Mouse (Mus musculus) spleen, adult 12 weeks (tissue): Measurements from ENCODE around the gene Trpm4.
A peak's percentile ranks its signal among the peaks of the same experiment; 100 is the strongest.
"Not testable (repeated sequence)": the region's sequence is repeated elsewhere in the genome, so short reads cannot be mapped to it uniquely, and the experiment has no call there.

Experiments
- DNase-seq: peaks from one replicate; pipeline ENCODE4 v3.0.0; 2022; ENCODE audit warnings: low spot score

Trpm4 gene

GRCm38 (mm10) chr7:45312023-45312422 is 21.6 kb downstream of the Trpm4 start:
- no peak for DNase-seq

DNA sequence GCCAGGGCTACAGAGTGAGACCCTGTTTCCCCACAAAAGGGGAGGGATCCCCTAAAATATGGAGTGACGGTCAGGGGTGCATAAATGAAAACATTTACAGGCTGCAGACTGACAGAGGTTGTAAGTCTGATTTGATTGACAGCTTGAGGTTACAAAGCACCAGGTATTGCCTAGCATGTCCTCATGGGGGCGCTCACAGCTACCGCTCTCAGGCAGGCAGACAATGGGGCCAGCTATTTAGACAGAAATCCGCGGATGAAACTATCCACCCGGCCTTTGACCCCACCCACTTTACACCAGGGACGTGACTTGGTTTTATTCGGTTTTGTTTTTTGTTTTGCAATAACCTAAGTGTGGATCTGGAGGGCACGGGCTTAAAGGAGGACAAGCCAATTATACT is 24.1 kb downstream of the Trpm4 start:
- no peak for DNase-seq

- no peak for DNase-seq
These were observed 24.9 kb downstream of the Trpm4 start for GRCm38 (mm10) chr7:45308551-45309240.

GRCm38 (mm10) chr7:45305275-45305674 is 28.3 kb downstream of the Trpm4 start:
- no peak for DNase-seq

DNA sequence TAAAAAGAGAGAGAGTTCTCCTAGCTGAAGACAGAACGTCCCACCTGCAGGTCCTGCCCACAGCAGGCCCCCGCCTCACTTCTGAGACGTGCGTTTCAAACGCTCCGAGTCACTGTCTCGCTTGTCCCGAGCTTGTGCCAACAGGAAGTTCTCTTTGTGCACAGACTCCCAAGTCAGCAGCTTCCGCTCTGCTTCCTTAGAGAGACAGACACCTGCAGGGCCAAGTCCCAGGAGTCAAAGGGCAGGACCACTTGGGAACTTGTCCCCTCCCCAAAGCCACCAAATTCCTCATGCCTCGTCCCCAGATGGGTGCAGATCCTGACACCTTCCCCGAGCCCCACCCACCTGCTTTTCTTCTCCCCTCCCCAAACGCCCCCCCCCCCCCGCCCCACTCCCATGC is 28.7 kb downstream of the Trpm4 start:
- no peak for DNase-seq

DNA sequence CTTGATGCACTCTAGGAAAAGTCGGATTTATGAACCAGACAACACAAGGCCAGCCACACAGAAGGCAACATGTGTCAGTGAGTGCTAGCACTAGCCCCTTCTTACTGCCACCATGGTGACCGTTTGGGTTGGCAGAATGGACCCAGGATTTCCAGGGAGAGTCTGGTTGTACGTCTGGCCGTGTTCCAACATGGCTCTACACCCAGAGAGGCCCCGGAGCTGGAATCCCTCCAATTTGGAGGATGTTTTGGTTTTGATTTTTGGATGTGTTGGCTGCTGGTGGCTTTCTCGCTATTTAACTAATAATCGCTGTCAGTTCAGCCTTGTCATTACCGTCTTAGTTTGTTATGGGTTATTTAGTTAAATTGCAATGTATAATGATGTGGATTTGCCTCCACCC is 31.0 kb downstream of the Trpm4 start:
- DNase-seq: no peak

DNA sequence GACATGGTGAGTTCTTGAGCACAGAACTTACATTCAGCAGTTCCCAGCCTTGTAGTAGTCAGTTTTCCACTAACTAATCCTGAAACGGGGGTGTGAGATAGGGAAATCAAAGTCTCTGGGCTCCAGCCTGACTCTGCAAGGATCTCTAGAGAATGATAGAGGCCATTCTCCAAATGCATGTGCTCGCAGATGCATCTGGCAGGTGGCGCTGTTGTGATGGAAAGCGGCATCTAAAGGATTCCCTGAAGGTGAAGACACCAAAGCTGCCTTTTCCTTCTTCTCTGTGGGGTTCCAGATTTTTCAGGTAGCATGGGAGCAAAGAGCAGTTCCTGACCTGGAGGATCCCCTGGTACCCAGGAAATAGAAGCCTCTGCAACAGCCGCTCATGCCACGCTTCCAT is 33.3 kb downstream of the Trpm4 start:
- no peak for DNase-seq

DNA sequence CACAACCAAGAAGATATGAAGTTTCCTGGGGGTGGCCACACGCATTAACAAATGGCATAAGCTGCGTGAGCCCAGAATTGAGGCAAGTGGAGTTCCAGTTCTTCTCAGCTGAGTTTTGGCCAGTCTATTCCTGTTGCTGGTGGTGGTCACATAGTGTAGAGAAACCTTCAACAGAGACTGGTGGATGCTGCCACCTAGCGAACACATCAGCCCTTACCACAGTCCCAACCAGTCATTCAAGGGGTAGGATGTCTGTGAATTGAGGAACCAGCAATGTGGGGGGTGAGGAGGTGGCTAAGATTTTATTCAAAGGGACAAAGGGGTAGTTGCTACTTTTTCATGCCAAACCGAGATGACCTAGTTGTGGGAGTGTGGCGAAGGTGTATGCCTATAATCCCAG is 33.8 kb downstream of the Trpm4 start:
- DNase-seq: peak; percentile 43

DNA sequence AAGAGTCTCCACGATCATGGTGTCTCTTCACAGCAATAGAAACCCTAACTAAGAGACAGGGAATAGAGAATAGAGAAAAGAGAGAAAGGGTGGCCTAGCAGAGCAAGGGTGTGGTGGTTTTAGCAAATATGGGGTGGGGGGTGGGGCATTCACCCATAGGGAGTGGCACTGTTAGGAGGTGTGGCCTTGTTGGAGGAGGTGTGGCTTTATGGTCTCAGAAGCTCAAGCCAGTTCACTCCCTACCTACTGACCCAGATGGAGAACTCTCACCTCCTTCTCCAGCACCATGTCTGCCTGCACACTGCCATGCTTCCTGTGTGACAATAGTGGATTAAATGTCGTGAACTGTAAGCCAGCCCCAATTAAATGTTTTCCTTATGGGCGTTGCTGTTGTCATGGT is 36.0 kb downstream of the Trpm4 start:
- DNase-seq: no peak

GRCm38 (mm10) chr7:45296626-45297025 is 37.0 kb downstream of the Trpm4 start:
- DNase-seq: no peak

GRCm38 (mm10) chr7:45286486-45286885 is 47.1 kb downstream of the Trpm4 start:
- no peak for DNase-seq

GRCm38 (mm10) chr7:45277136-45277760 is 56.3 kb downstream of the Trpm4 start, which contains the start of gene Slc6a21:
Slc6a21 (plus strand) TSS chr7:45277513.
- DNase-seq: peak; percentile 70

DNA sequence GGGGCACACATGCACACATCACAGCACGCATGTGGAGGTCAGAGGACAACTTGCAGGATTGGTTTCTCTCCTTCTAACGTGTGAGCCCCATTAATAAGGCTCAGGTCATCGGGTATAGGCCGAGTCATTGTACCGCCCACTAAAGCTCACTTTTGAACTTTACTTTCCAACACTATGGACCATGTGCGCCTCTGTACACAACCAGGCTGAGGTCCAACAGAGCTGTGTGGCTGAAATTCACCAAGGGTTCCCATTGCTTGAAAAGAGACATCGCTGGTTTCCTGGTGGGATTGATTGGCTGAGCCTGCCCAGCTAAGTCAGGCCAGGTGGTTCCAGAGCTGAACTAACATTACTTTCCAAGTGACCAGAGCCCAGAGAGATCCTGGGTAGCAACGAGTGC is 59.9 kb downstream of the Trpm4 start:
- DNase-seq: no peak

GRCm38 (mm10) chr7:45272786-45273412 is 60.7 kb downstream of the Trpm4 start:
- no peak for DNase-seq

DNA sequence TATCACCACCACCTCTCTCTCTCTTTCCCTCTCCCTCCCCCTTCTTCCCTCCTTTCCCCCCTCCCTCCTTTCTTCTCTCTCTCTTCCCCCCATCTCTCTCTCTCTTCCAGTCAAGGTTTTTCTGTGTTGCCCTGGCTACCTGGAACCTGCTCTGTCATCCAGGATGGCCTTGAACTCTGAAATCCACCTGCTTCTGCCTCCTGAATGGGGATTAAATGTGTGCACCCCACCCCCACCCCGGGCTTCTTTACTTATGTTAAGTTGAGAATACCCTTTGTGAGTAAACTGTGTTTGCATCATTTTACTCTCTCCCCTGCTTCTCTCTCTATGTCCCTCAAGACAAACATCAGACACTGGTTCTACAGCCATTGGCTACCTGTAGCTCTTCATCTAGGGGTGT is 68.1 kb downstream of the Trpm4 start:
- DNase-seq: no peak

- DNase-seq: no peak
These were observed 69.2 kb downstream of the Trpm4 start for GRCm38 (mm10) chr7:45264348-45264747.

DNA sequence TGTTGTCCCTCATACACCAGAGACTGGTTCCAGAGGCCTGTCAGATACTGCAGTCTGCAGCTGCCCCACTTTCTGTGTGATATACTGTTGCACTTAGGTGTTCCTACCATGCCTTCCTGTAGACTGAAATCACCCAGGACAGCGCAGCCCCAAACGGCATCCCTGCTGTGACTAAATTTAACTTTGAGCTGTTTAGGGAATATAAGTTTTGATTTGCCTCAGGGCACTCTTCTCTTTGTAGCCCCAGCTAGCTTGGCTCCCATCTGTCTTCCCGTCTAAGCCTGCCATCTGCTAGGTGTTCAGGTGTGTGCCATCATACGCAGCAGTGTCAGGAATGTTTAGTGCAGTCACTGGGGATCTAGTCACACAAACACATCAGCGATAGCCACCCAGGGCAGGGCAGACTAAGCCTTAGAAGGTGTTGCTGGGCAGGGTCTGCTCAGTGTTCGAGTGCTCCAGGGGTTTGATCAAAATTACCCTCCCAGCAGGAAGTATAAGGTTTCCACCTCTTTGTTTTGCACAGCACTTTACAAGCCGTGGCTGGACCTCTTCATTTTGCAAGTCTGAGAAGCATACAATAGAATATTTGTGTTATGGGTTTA is 70.5 kb downstream of the Trpm4 start:
- no peak for DNase-seq

DNA sequence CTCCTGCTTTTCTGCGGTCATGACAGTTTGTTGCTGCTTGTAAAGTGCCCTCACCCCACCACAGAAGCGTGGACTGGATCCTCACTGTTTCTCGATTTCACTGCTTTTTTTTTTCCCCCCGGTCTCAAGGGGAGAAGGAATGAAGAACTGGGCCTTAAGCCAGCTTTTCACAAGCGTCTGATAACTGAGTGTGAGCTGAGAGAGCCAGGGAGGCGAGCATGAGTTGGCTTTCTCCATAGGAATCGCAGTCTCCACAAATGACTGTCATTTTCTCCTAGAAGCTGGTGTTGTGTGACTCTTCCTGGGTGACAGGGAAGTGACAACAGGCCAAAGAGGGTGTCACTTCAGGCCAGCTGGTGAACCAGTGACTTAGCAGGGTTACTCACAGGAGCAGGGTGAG is 71.3 kb downstream of the Trpm4 start:
- DNase-seq: no peak

DNA sequence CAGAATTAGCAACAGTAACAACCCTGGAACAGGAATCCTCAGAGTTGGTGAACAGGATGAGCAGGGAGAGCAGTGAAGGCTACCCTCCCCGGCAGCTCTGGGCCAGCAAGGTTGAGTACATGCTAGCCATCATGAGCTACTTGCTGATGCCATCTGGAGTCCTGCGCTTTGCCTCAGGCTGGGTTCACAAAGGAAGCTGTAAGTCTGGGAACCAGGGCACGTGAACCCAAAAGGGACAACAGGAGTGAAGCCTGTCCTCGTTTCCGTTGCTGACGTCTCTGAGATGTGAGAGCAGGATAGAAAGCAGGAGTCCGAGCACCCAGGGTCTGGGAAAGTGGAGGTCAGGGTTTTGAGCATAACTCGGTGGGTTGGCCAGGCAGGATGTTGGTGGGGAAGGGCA is 74.3 kb downstream of the Trpm4 start:
- no peak for DNase-seq

DNA sequence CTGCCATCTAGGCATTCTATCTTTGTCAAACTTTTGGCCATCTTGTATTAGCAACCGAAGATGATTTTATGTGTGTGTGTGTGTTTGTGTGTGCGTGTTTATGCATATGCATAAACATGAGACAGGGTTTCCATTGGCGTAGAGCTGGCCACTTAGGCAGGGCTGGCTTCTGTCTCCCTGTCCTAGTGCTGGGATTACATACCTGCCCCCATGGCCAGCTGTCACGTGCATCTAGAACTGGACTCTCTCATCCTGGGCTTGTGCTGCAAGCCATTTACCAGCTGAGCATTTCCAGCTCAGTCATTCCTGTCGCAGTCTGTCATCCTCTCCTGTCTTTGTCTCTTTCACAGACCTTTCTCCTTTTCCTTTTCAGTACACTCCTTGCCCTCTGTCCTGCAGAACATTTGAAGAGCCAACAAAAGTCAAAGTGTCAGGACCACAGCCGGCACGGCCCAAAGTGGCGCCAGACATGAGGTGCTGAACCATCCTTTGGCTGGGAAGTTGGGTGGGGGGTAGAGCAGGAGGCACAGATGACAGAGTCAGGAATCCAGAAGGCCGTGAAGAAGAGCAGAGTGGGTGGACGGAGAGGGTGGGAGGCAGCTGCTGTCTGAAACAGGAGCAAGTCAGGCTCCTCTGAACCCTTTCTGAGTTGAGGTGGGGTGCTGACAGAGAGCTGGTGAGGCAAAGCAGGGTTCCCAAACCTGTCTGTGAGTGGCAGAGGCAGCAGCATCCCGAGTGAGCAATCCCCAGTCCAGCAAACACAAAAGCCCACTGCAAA is 76.3 kb downstream of the Trpm4 start:
- no peak for DNase-seq

DNA sequence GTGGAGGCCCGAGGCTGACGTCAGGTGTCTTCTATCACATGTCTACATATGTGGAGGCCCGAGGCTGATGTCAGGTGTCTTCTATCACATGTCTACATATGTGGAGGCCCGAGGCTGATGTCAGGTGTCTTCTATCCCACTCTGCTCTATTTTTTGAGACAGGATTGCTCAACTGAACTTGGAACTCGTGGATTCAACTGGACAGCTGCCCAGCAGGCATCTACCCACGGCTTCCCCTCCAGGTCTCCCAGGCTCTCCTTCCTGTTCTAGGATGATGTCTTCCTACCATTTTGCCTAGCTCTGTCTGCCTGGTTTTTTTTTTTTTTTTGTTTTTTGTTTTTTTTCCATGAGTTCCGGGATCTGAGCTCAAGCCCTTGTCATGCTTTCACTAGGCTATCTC is 77.8 kb downstream of the Trpm4 start:
- DNase-seq: not testable (repeated sequence)

DNA sequence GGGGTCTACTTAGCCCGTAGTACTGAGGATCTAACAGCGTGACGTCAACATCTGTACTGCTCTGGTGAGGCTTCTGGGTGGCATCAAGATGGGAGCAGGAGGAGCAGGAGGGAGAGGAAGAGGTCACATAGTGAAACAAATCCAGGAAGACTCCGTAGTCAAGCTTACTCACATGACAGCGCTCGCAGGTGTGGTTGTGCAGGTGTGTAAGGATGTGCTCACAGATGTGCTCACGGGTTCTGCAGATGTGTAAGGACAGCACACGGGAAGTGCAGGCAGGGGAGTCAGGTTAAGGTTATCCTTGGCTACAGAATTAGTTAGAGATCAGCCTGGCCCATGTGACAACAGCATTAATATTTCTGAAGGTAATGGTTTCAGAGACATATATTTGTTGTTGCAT is 79.8 kb downstream of the Trpm4 start:
- no peak for DNase-seq
